Mouse (Mus musculus): ENCODE data around the gene Ahsa2.
"Not testable (repeated sequence)": the region's sequence is repeated elsewhere in the genome, so short reads cannot be mapped to it uniquely, and the experiment has no call there.

Gene Ahsa2

GRCm38 (mm10) chr11:23497718-23498509 is at the start of gene Ahsa2:
TSS of gene Ahsa2 (minus strand) at chr11:23498030.
- peak; percentile 91 for DNase-seq

- no peak for DNase-seq
These were observed 39.6 kb upstream of the Ahsa2 start for GRCm38 (mm10) chr11:23537446-23537845.

- DNase-seq, result no peak
These were observed 22.8 kb upstream of the Ahsa2 start, which contains the start of gene 1700093K21Rik for GRCm38 (mm10) chr11:23520473-23521205. TSS of gene 1700093K21Rik (minus strand) at chr11:23521155.

- DNase-seq, result no peak
These were observed 21.2 kb upstream of the Ahsa2 start for GRCm38 (mm10) chr11:23518981-23519380.

- DNase-seq, result no peak
These were observed 17.5 kb upstream of the Ahsa2 start for GRCm38 (mm10) chr11:23515315-23515714.

- not testable (repeated sequence) for DNase-seq
These were observed 17.0 kb upstream of the Ahsa2 start for GRCm38 (mm10) chr11:23514785-23515184.

GRCm38 (mm10) chr11:23504801-23505200 is 7.0 kb upstream of the Ahsa2 start:
- DNase-seq, result not testable (repeated sequence)

- DNase-seq, result no peak
These were observed 779 bp upstream of the Ahsa2 start for GRCm38 (mm10) chr11:23498609-23499008.

- no peak for DNase-seq
These were observed 504 bp downstream of the Ahsa2 start for GRCm38 (mm10) chr11:23497335-23497717.

GRCm38 (mm10) chr11:23496661-23497060 is 1.2 kb downstream of the Ahsa2 start:
- peak; percentile 46 for DNase-seq

- DNase-seq, result no peak
These were observed 2.6 kb downstream of the Ahsa2 start for GRCm38 (mm10) chr11:23495231-23495630.

- no peak for DNase-seq
These were observed 5.6 kb downstream of the Ahsa2 start for GRCm38 (mm10) chr11:23492048-23492790.

GRCm38 (mm10) chr11:23489955-23490354 is 7.9 kb downstream of the Ahsa2 start:
- no peak for DNase-seq

GRCm38 (mm10) chr11:23465862-23466261 is 32.0 kb downstream of the Ahsa2 start:
- DNase-seq, result not testable (repeated sequence)

Measured in cerebellum, adult 11 months (tissue).